Mouse (Mus musculus) olfactory bulb, adult 2 months (tissue): ENCODE results near the gene Elovl5.

Source experiments
- CTCF ChIP-seq: fragments of 200-500 bp; IDR thresholded peaks from 2 replicates; pipeline ENCODE4 v1.5.1; 2012; ENCODE audit warnings: low read depth, mild to moderate bottlenecking, low read length, moderate library complexity; ENCODE audit not compliant: insufficient read depth
- POLR2A ChIP-seq: fragments of 200-500 bp; IDR thresholded peaks from 2 replicates; pipeline ENCODE4 v1.6.1; 2012; ENCODE audit warnings: mild to moderate bottlenecking, low read depth, low read length, moderate library complexity; ENCODE audit not compliant: insufficient read depth

DNA sequence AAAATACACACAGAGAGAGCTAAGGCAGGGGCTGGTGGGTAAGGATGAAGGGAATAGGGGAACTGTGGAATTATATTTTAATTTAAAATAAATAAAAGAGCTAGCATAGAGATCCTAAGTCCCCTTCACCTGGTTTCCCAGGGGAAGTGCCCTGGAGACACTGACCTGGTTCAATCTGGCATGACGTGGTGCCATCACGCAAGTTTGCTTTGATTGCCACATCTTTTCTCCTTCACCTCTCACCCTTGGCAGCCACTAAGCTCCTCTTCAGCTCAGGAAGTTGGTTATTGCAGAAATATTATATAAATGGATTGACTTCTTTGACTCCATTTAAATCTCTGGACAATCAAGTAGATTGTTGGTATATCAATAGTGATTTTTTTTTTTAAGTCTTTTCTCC, 26.2 kb downstream of the Elovl5 start:
- TF ChIP-seq POLR2A (no peak), CTCF (no peak)
